Mouse (Mus musculus): ENCODE measurements around the gene Gatad2b.
"Not testable (repeated sequence)": the region's sequence is repeated elsewhere in the genome, so short reads cannot be mapped to it uniquely, and the experiment has no call there.

The Gatad2b gene

DNA sequence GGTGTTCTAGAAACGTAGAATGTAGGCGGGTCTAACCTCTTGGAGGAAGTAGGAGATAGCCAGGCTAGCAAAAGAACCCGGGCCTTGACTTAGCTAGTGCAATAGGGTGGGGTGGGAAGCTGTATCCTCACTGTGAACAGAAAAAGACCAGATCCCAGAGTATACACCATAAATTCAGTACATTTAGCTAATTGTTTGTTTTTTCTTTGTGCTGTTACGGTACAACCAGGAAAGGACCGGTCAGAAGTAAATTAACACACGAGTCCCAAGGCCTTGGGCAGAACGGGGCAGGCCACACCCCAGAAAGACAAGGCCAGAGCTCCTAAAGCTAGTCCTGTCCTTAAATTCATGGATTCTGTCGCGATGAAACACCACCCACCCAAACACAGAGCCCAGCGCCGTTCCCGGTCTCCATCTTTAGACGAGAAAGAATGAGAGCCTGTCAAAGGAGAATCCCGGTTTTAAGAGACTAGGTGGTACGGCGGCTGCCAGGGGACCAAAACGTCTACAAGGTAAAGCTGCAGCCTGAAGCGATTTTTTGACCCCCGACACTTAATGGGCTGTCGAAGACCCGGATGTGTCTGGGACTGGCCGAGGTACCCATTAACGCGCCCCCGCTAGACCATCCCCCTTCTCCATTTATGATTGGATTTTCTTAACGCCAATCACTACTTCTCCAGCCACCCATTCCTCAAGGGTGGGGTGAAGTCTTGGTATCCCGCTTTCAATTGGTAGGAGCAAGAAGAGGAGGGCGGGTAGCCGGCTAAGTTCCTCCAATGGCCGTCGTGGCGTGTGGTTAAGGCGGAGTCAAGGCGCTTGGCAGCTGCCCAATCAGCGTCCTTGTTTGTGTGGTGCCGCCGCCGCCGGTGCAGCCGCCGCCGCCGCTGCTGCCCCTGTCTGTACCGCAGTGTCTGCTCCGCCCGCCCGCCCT lies at the start of gene Gatad2b:
TSS of gene Gatad2b (plus strand) at position 834 of the 931 bp plus-strand sequence.
- DNase-seq = peak; percentile 100

DNA sequence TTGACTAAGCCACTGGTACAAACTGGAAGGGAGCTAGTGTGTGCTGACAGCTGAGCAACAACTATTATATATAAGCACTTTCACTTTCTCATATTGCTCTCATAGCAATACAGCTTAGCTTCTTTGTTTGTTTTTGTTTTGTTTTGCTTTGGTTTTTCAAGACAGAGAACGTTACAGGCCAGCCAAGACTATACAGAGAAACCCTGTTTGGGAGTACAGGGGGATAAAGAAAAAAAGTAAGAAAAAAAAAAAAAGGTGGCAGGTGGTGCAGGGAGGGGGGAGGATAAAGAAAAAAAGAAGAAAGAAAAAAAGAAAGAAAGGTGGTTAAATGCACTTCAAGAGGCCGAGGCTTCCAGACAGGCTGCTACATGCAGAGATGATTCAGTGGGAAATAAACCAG lies 47.6 kb upstream of the Gatad2b start:
- DNase-seq = no peak

DNA sequence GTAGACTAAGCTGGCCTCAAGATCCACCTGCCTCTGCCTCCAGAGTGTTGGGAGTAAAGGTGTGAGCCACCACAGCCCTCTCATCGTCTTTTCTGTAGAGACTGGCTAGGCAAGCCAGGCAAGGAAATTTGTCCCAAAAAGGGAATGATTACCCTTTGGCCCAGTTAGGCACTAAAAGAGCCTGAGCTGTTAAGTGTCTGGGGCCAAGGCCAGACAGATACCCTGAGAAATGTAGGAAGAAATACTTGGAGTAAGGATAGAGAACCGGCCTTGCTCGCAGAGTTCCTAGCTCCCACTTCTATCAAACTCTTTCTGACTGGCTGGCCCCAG lies 45.4 kb upstream of the Gatad2b start:
- DNase-seq = no peak

DNA sequence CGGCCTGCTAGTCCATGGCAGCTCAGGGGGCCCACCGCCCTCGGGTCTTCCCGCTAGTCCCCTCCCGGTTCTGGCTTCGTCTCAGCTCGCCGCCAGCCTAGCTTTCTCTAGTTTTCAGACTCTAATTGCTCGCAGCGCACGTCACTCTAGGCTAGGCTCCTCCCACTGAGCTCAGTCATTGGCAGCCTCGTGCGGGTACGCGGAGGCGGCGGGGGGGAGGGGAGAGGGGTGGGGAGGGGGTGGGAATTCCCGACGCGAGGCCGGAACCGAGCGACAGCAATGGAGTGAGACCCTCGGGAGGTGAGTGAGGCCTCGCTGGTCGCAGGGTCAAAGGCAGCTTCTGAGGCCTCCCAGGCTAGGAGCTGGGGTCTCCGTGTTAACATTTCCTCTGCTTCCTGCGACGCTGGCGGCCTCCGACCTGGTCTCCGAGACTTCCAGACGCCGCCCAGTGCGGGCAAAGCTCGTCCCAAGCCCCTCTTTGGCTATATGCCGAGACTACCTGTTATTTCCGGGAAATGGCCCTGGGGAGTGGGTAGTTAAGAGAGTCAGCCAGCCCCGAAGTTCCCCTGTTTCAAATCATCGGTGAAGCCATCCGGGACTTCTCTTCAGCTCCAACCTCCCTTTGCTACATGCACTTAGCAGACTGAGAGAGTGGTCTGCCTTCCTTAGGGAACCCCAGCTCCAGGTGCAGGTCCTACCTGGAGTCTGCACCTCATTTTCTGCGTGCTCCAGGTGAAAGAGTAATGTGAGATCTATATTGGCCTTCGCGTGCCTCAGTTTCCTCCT lies 44.8 kb upstream of the Gatad2b start, which contains the start of gene Slc39a1:
TSS of gene Slc39a1 (plus strand) at position 213 of the 786 bp plus-strand sequence.
- DNase-seq = peak; percentile 96

DNA sequence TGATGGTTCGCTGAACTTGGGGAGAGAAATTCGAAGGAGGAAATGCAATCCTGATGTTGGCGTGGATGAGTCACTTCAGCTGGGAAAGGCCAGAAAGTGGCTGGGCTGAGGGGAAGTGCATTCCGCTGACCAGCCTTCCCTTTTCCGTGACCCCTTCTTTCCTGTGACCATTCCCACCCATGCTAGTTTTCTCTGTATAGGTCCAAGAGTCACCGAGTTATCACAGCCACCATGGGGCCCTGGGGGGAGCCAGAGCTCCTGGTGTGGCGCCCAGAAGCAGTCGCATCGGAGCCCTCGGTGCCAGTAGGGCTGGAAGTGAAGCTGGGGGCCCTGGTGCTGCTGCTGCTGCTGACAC lies 44.3 kb upstream of the Gatad2b start:
- DNase-seq = no peak

DNA sequence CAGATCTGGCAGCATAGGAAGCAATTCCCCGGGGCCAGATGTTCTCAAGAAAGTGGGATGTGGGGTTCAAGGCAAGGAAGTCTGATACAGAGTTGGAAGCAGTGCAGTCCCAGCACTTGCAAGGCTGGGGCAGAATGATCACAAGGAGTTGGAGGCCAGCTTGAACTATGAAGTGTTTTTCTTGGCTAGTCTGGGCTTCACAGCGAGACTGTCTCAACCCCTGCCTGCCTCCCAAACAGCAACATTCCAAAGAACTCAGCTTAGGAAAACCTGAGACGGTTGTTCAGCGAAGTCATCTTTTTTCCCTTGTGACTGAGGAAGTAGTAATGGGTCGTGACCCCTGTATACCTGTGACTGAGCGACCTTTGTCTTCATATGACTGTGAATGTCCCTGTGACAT lies 42.2 kb upstream of the Gatad2b start:
- DNase-seq = no peak

DNA sequence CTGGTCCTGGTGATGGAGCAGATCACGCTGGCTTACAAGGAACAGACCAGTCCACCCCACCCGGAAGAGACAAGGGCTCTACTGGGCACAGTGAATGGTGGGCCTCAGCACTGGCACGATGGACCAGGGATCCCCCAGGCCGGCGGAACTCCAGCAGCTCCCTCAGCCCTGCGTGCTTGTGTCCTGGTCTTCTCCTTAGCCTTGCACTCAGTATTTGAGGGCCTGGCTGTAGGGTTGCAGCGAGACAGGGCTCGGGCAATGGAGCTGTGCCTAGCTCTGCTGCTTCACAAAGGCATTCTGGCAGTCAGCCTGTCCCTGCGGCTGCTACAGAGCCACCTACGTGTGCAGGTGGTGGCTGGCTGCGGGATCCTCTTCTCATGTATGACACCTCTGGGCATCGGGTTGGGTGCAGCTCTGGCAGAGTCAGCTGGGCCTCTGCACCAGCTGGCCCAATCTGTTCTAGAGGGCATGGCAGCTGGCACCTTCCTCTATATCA lies 41.2 kb upstream of the Gatad2b start:
- not testable (repeated sequence) for DNase-seq

DNA sequence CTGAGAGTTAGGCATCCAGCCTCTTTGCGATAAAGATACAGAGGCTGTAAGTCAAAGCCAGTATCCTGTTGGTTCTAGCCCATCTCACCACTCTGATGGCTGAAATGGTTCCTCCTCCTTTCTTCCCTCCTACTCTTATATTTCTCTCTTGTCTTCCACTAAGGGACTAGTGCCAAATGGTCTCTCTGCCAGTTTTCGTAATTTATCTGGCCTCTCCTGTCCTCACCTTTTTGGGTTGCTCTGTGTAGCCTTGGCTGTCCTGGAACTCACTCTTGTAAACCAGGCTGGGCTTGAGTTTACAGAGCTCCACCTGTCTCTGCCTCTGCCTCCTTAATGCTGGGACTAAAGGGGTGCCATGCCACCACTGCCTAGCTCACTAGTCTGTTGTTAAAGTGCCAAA lies 40.3 kb upstream of the Gatad2b start:
- DNase-seq = not testable (repeated sequence)

DNA sequence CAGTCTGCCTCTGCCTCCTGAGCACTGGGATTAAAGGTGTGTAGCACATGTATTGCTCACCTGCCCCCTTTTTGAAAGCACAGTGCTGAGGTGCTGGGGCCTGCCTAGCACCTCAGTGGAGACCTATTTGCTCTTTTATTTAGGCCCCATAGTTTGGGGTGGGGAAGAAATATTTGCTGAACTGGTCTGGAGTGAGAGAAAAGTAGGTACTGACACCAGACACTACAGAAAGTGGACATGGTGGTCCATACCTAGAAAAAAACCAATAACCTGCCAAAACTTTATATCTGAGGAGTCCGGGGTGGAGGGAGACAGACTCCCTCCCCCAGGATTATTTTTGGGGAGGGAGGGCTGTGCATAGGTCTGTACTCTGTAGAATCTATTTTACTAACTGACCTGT lies 39.8 kb upstream of the Gatad2b start:
- DNase-seq = not testable (repeated sequence)

DNA sequence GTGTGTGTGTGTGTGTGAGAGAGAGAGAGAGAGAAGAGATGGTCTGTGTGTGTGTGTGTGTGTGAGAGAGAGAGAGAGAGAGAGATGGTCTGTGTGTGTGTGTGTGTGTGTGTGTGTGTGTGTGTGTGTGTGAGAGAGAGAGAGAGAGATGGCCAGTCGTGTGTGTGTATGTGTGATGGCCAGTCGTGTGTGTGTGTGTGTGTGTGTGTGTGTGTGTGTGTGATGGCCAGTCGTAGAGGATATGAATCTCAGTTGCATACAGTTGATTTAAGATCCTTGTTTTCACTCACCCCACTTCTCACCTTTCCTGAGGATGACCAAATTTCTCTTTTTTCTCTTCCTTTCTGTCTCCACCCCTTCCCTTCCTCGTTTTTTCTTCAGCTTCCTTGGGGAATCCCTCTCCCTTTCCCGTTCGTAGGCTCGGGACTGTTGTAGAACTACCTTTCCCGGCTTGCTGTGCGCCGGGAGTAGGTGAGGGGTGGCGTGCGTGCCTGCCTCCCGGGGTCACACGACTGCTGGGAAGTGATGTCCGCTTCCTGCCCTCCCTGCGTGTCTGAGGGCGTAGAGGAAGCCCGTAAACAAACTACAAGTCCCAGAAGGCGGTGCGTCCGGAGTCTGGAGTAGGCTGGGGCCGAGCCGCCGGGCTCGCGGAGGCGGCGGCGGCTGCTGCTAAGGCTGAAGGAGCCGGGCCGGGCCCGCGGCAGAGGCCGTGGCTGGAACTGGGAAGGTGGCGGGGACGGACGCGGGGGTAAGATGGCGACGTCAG lies 39.1 kb upstream of the Gatad2b start, which contains the start of gene Crtc2:
TSS of gene Crtc2 (plus strand) at position 511 of the 766 bp plus-strand sequence.
- DNase-seq = peak; percentile 99

DNA sequence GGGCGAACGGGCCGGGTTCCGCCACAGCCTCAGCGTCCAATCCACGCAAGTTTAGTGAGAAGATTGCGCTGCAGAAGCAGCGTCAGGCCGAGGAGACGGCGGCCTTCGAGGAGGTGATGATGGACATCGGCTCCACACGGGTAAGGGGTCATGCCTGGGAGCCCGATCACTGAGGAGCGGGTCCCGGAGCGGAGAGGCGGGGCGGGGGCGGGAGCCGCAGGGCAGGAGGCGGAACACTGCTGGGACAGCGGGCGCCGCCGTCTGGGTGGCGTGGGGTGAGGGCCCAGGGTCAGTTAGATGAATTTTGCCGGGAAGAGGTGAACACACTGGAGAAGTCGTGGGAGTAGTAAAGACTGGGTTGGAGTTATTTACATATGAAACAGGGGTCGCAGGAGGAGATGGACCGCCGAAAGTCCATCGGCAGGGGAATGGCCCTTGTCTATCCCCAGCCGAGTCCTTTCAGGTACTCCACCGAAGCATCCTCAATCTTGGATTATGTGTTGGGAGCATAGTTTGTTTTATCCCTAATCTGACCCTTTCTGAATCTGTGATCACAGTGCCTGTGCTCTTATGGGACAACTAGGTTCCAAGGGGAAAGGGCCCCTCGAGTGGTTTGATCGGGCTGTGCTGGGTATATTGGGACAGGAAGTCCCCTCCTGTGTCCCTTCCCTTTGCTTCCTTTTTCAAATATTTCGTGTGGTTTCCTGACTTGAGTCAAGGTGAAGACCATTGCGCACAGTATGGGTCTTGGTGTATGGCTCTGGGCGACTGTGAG lies 38.4 kb upstream of the Gatad2b start:
- DNase-seq = no peak

DNA sequence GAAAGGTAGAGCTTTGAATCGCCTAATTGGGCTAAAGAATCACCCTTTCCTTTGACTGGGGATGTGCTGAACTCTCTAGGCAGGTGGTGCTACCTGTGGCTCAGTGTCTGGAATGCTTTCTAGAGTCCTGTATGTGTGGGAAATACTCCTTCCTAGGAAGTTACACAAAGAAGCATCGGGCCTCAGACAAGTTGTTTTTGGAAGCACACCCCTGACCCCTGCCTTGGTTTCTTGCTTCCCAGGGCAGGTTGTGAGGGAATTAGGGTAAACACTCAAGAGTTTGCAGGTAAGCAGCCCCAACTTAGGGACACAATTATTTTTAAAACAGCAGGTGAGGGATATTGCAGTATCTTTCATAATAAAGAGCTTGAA lies 37.8 kb upstream of the Gatad2b start:
- no peak for DNase-seq

DNA sequence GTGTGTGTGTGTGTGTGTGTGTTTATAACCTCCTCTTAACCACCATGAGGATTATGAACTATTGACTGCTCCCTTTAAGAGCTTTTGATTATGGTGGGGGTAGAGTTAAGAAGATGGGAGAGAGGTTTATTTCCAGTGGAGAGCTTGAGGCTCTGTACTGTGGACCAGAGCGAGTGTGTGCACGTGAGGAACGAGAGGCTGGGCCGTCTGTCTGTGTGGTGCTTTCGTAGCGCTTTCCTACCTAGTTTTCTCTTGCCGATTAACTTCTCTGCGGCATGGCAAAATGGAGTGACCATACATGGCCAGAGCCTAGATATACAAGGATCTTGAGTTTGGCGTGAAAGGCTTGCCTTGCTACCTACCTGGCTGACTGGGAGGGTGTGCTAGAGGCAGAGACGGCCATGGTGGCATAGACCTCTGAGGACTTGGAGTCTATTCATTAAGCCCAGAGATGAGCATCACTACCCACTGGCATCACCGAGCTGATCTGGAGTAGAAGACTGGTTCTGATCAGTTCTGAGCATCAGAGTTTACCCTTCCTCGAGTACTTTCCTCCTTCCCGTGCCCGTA lies 37.1 kb upstream of the Gatad2b start:
- DNase-seq = no peak

DNA sequence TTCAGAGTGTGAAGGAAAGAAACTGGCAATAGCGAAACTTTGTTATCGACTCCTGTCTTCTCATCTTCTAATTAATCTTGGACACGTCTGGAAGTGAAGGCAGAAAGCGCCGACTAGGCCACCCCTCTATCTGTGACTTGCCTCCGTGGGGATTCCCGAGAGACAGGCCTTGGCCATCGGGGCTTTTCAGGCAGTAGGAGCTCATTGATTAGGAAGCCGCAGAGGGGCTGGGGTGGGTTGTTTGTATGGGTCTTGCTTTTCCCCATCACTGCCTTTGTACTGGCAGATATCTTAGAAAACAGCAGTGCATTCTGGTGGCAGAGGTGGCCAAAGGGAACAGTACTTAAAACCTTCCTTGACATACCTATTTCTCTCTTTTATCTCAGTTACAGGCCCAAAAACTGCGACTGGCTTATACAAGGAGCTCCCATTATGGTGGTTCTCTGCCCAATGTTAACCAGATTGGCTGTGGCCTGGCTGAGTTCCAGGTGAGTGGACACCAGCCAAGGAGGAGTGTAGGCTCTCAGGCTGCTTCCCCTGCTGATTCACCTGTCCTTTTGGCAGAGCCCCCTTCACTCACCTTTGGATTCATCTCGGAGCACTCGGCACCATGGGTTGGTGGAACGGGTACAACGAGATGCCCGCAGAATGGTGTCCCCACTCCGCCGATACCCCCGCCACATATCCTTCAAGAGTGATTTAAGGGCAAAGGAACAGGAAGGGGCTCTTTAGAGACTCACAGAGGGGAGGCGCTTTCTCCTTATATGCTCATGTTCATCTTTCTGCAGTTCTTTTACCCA lies 36.0 kb upstream of the Gatad2b start:
- DNase-seq = no peak

DNA sequence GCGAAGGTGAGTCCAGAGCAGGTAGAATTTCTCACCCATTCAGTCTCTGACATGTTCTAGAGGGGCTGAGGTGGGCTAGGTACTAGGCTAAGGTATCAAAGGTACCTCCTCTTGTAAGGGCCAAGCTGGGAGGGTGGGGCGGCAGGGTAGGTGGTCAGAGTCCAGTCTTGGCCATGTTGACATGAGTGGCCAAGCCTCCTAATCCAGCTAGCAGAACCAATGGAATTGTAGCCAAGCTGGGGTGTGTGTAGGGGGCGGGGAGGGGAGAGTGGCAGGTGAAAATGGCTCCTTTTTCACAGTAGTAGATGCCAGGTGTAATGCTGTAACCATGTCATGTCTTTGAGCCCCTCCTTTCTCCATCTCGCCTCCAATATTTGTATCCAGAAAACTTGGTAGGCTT lies 34.5 kb upstream of the Gatad2b start:
- DNase-seq = no peak

DNA sequence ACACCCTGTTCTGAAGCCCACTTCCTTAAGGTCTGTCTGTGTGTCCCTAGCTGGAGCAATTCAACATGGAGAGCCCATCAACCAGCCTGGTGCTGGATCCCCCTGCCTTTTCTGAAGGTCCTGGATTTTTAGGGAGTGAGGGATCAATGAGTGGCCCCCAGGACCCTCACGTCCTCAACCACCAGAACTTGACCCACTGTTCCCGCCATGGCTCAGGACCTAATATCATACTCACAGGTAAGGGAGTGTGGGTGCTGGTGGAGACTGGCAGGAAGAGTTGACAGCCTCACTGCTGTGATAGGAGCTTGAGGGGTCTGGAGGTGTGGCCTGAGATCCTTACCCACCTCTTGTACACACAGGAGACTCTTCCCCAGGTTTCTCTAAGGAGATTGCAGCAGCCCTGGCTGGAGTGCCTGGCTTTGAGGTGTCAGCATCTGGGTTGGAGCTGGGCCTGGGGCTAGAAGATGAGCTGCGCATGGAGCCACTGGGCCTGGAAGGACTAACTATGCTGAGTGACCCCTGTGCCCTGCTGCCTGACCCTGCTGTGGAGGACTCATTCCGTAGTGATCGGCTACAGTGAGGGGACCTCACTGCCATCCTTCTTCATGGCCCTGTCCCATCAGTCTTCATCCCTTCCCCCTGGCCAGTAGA lies 29.7 kb upstream of the Gatad2b start:
- no peak for DNase-seq

DNA sequence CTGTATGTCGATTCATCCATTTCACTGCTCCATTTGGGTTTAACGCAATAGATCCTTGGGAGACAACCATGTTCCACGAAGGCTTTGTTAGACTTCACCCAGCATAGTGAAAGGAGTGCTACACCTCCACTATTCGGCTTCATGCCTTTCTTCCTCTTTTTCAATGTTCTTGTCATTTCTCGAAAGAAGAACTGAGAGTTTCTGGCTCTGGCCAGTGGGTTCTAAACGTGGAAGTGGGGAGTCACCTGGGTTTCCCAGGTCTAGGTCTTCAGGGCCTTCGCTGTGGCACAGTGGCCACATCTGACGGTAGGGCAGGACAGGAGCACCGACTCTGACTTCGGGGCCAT lies 28.3 kb upstream of the Gatad2b start:
- no peak for DNase-seq

DNA sequence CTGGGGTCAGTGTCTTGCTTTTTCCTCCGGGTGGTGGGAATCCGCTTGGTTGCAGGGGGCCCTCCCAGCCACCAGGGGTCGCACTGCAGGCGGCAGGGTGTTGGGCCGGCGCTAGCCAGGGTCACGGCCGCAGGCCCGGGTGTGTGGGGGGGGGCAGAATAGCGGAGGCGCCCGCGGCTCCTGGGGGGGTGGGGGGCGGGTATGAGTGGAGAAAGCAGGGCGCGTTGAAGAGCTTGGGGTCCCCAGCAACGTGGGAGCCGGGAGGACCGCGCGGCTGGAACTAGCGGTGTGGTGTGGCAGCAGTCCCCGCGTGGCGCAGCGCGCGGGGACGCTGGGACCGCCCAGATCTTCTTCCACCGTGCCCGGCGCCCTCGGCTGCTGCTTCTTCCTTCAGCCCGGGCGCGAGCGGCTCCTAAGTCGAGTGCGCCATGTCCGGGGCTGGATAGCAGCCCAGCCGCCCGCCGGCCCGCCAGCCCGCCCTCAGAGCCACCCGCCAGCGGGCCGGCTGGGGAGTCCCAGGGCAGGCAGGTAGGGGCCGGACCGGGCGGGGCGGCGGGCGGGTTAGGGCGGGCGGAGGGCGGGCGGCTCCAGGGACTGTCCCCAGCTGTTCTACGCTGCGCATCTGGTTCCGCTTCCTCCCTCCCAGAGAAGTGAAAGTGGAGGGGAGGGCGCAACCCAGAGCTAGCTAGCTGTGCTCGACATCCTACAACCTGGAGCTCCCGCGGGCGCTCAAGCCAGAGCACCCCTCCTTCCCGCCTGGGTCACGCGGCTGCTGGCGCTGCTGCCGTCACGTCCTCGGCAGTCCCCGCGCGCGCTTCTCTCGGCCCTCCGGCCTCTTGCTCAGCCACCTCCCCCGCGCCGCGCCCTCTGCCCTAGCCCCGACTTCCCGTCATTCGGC lies 27.7 kb upstream of the Gatad2b start, which contains the start of gene Dennd4b:
TSS of gene Dennd4b (plus strand) at position 152 of the 898 bp plus-strand sequence.
- DNase-seq = peak; percentile 94

Measured in layer of hippocampus, adult 9-11 months (tissue).